Mouse (Mus musculus) lung, embryonic 15.5 days (tissue): Measurements from ENCODE around the gene Ndufa11. TPM values are rescaled to one million over a fixed set of nuclear protein-coding genes. Genes with fewer than 3 reads are reported as not detected.

Source experiments
- ATAC-seq: fragments of 200-750 bp; cut with Nextera tagmentation; 2 replicates; pipeline ENCODE4 v1.8.0; 2017; ENCODE audit warnings: moderate number of reproducible peaks, borderline replicate concordance; ENCODE audit not compliant: low FRiP score, low TSS enrichment; ENCODE audit errors: extremely low read depth
- H3K27ac ChIP-seq: fragments of 300-500 bp; sonication (generic); 2 replicates; pipeline ENCODE4 v1.5.1; 2015; ENCODE audit warnings: moderate library complexity, mild to moderate bottlenecking, inconsistent platforms
- H3K27me3 ChIP-seq: fragments of 300-500 bp; sonication (generic); 2 replicates; pipeline ENCODE4 v1.6.1; 2015; ENCODE audit warnings: inconsistent platforms
- H3K36me3 ChIP-seq: fragments of 300-500 bp; sonication (generic); 2 replicates; pipeline ENCODE4 v1.6.1; 2015; ENCODE audit warnings: inconsistent platforms
- H3K4me1 ChIP-seq: fragments of 300-500 bp; sonication (generic); 2 replicates; pipeline ENCODE4 v1.6.1; 2015; ENCODE audit warnings: inconsistent platforms
- H3K4me2 ChIP-seq: fragments of 300-500 bp; sonication (generic); 2 replicates; pipeline ENCODE4 v1.6.1; 2015; ENCODE audit warnings: inconsistent platforms, mild to moderate bottlenecking, moderate library complexity
- H3K4me3 ChIP-seq: fragments of 300-500 bp; sonication (generic); 2 replicates; pipeline ENCODE4 v1.5.1; 2015; ENCODE audit warnings: mild to moderate bottlenecking, inconsistent platforms
- H3K9ac ChIP-seq: fragments of 300-500 bp; sonication (generic); 2 replicates; pipeline ENCODE4 v1.6.1; 2015; ENCODE audit warnings: inconsistent platforms
- H3K9me3 ChIP-seq: fragments of 300-500 bp; sonication (generic); 2 replicates; pipeline ENCODE4 v1.6.1; 2016; ENCODE audit warnings: inconsistent platforms
- WGBS: fragments of 180-500 bp; shearing (Covaris S2); methylation state at CpG from one replicate; pipeline ENCODE4 v1.1.7; 2015; 5-methylcytosine and 5-hydroxymethylcytosine counted together
- polyA plus RNA-seq: library from polyadenylated mRNA; unstranded; fragments of >200 nt; fragmentation: Nextera tagmentation; extraction: Ambion mirVana; gene quantifications from 2 replicates; pipeline ENCODE4 v1.2.1, GENCODE M21; 2015

Gene Ndufa11
- 465 and 491 TPM in 2 replicates for polyA plus RNA-seq

GRCm38 (mm10) chr17:56717363-56718058 lies at the start of gene Ndufa11, which contains the start of gene Vmac:
Ndufa11 (plus strand) TSS chr17:56717767.
Vmac (minus strand) TSS chr17:56718022.
- Histone ChIP-seq H3K9me3 (no peaks in the 10 kb centered on the region), H3K9ac (peak within 1 kb of the TSS; percentile 84), H3K4me2 (peak within 1 kb of the TSS; percentile 88), H3K4me3 (peak within 1 kb of the TSS; percentile 76), H3K36me3 (peaks cover 16% of the 10 kb centered on the region), H3K27ac (peak within 1 kb of the TSS; percentile 78), H3K4me1 (peaks cover 27% of the 10 kb centered on the region), H3K27me3 (no peaks in the 10 kb centered on the region)
- WGBS: under 1% methylated on average over 59 of the region's 59 CpGs
- peak; percentile 75 for ATAC-seq

- peaks cover 25% of the 10 kb centered on the region for H3K4me1 ChIP-seq
- 3% methylated on average over 31 of the region's 31 CpGs for whole genome bisulfite sequencing
- H3K9ac ChIP-seq: peak overlapping the region; percentile 53
Measured at GRCm38 (mm10) chr17:56668384-56669144, 49.0 kb upstream of the Ndufa11 start.

GRCm38 (mm10) chr17:56669766-56670165 lies 47.8 kb upstream of the Ndufa11 start:
- Histone ChIP-seq H3K9ac (no peak overlapping the region), H3K27me3 (0 out of 2 replicates have a peak, but pooled peaks cover 6% of the 10 kb centered on the region), H3K4me2 (no peak overlapping the region), H3K9me3 (no peaks in the 10 kb centered on the region), H3K27ac (no peak overlapping the region), H3K4me3 (no peak overlapping the region), H3K36me3 (no peaks in the 10 kb centered on the region), H3K4me1 (peaks cover 21% of the 10 kb centered on the region)
- 80% methylated on average over 8 of the region's 8 CpGs for WGBS
- no peak for ATAC-seq

More at GRCm38 (mm10) chr17:56668384-56669144, 49.0 kb upstream of the Ndufa11 start:
- Histone ChIP-seq H3K27me3 (0 out of 2 replicates have a peak, but pooled peaks cover 6% of the 10 kb centered on the region), H3K4me3 (peak overlapping the region; percentile 49), H3K27ac (no peak overlapping the region), H3K9me3 (no peaks in the 10 kb centered on the region), H3K36me3 (no peaks in the 10 kb centered on the region), H3K4me2 (peak overlapping the region; percentile 97)
- ATAC-seq: no peak

GRCm38 (mm10) chr17:56672941-56673646 lies 44.5 kb upstream of the Ndufa11 start, which contains the start of gene Ranbp3:
Ranbp3 (plus strand) TSS chr17:56673294.
- Histone ChIP-seq H3K4me2 (peak within 1 kb of the TSS; percentile 70), H3K36me3 (peaks cover 21% of the 10 kb centered on the region), H3K9ac (peak within 1 kb of the TSS; percentile 98), H3K9me3 (no peaks in the 10 kb centered on the region), H3K27ac (peak within 1 kb of the TSS; percentile 92), H3K4me1 (peaks cover 25% of the 10 kb centered on the region), H3K27me3 (0 out of 2 replicates have a peak, but pooled peaks cover 4% of the 10 kb centered on the region), H3K4me3 (peak within 1 kb of the TSS; percentile 69)
- under 1% methylated on average over 60 of the region's 66 CpGs for WGBS
- ATAC-seq: peak; percentile 94

- peaks cover 21% of the 10 kb centered on the region for H3K36me3 ChIP-seq
- H3K27me3 ChIP-seq: no peaks in the 10 kb centered on the region
- ATAC-seq: no peak
- H3K4me1 ChIP-seq: peaks cover 19% of the 10 kb centered on the region
- H3K9me3 ChIP-seq: no peaks in the 10 kb centered on the region
- H3K9ac ChIP-seq: peak overlapping the region; percentile 98
- peak overlapping the region; percentile 69 for H3K4me3 ChIP-seq
- peak overlapping the region; percentile 70 for H3K4me2 ChIP-seq
- peak overlapping the region; percentile 90 for H3K27ac ChIP-seq
- WGBS: 1% methylated on average over 37 of the region's 37 CpGs
Measured at GRCm38 (mm10) chr17:56673647-56674416, 43.7 kb upstream of the Ndufa11 start.

- H3K4me1 ChIP-seq: no peaks in the 10 kb centered on the region
- ATAC-seq: no peak
- no peak overlapping the region for H3K4me3 ChIP-seq
- no peaks in the 10 kb centered on the region for H3K9me3 ChIP-seq
- H3K27ac ChIP-seq: no peak overlapping the region
- no peak overlapping the region for H3K9ac ChIP-seq
- 63% methylated on average over 4 of the region's 4 CpGs for WGBS
- H3K4me2 ChIP-seq: no peak overlapping the region
- no peaks in the 10 kb centered on the region for H3K27me3 ChIP-seq
- peaks cover 52% of the 10 kb centered on the region for H3K36me3 ChIP-seq
Measured at GRCm38 (mm10) chr17:56681791-56682190, 35.8 kb upstream of the Ndufa11 start.

DNA sequence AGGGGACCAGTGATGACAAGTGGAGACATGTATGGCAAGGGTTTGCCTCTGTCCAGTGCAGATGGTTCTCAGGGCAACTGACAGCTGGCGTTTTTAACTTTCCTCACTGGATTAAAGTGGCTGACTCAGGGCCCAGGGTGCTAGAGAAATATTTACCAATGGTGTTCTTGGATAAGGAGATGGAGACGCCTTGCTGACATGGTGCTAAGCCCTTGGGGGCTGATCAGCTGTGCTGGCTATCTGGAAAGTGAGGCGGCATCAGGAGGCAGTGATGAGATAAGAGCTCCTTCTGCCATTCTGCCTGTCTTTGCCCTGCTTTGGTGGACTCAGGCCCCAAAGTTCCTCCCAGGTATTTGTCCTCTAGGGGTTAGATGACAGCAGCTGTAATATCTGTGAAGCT lies 34.7 kb upstream of the Ndufa11 start:
- H3K9ac ChIP-seq: no peak overlapping the region
- WGBS: 33% methylated on average over 3 of the region's 3 CpGs

DNA sequence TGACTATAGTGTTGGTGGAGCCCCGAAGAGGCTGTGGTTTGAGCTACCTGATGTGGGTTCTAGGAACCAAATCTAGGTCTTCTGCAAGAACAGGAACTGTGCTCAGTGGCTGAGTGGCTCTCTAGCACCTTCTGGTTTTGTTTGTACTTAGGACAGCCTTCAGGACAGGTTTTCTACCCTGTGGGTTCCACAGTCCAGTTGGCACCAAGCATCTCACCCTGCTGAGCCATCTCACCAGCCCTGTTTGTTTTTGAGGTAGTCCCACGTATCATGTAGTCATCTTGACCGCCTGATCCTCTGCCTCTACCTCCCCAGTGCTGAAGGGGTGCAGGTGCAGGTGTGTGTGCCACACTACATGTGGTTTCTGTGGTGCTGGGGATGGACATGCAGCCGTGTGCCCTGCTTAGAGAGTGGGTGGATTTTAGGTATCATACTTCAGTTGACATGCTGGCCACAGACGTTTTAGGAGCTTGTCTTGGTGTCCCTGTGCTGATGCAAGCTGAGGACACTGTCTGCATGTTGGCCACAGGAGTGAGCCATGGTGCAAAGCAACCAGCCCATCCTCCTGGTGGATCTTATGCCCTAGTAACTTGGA lies 33.9 kb upstream of the Ndufa11 start:
- Histone ChIP-seq H3K4me2 (no peak overlapping the region), H3K27me3 (no peaks in the 10 kb centered on the region), H3K27ac (no peak overlapping the region), H3K4me3 (no peak overlapping the region), H3K36me3 (peaks cover 60% of the 10 kb centered on the region), H3K4me1 (no peaks in the 10 kb centered on the region), H3K9ac (no peak overlapping the region), H3K9me3 (no peaks in the 10 kb centered on the region)
- 80% methylated on average over 5 of the region's 5 CpGs for WGBS
- ATAC-seq: no peak

More for the DNA sequence above, 34.7 kb upstream of the Ndufa11 start:
- Histone ChIP-seq H3K4me1 (no peaks in the 10 kb centered on the region), H3K9me3 (no peaks in the 10 kb centered on the region), H3K36me3 (peaks cover 52% of the 10 kb centered on the region), H3K4me2 (no peak overlapping the region), H3K27ac (no peak overlapping the region), H3K4me3 (no peak overlapping the region), H3K27me3 (no peaks in the 10 kb centered on the region)
- ATAC-seq: no peak

DNA sequence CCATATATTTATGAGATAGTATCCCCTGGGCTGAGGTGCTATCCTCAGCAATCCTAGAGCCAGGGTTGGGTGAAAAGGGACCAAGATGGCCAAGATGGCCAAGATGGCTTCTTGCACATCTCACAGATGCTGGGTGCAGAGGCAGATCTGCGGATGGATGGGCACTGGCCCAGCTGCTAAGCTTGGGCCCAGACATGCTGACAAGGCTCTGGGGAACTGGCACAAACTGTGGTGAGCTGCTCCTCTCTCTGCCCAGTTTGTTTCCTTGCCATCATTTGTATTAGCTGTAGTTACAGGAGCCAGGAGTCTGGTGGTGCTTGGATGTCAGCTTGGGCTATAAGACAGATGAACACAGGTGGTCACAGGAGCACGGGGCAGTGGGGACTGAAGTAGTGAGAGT lies 32.9 kb upstream of the Ndufa11 start:
- Histone ChIP-seq H3K4me2 (no peak overlapping the region), H3K9me3 (no peaks in the 10 kb centered on the region), H3K27ac (no peak overlapping the region), H3K36me3 (peaks cover 69% of the 10 kb centered on the region), H3K4me1 (no peaks in the 10 kb centered on the region), H3K4me3 (no peak overlapping the region), H3K27me3 (no peaks in the 10 kb centered on the region), H3K9ac (no peak overlapping the region)
- WGBS: 76% methylated on average over 2 of the region's 2 CpGs
- no peak for ATAC-seq

DNA sequence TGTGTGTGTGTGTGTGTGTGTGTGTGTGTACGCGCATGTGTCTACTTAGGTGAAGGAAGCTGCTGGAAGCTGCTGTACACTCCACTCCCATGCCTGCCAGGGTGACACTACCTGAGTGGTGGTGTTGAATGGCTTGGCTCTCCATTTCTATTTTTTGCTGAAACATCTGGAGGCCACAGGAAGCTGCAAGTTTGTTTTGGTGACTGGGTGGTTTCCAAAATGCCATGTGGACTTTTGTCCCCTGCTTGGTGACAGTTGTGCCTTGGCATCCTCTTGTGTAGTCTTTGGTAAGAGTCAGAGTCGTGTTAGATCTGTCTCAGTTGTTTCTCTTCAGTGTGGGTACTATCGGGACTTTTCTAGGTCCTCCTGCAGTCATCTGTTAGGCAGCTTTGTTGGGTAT lies 30.8 kb upstream of the Ndufa11 start:
- H3K4me1 ChIP-seq: no peaks in the 10 kb centered on the region
- peaks cover 75% of the 10 kb centered on the region for H3K36me3 ChIP-seq
- no peak overlapping the region for H3K4me2 ChIP-seq
- no peaks in the 10 kb centered on the region for H3K27me3 ChIP-seq
- 85% methylated on average over 3 of the region's 4 CpGs for WGBS
- no peak overlapping the region for H3K27ac ChIP-seq
- H3K4me3 ChIP-seq: no peak overlapping the region
- no peak for ATAC-seq
- H3K9ac ChIP-seq: no peak overlapping the region
- H3K9me3 ChIP-seq: no peaks in the 10 kb centered on the region

GRCm38 (mm10) chr17:56688045-56688444 lies 29.5 kb upstream of the Ndufa11 start:
- Histone ChIP-seq H3K4me2 (no peak overlapping the region), H3K4me3 (no peak overlapping the region), H3K27me3 (no peaks in the 10 kb centered on the region), H3K9ac (no peak overlapping the region), H3K4me1 (no peaks in the 10 kb centered on the region), H3K9me3 (no peaks in the 10 kb centered on the region), H3K36me3 (peaks cover 74% of the 10 kb centered on the region), H3K27ac (no peak overlapping the region)
- no peak for ATAC-seq
